Mouse (Mus musculus): Measurements from ENCODE around the gene Fap. TPM values are rescaled to one million over a fixed set of nuclear protein-coding genes. Genes with fewer than 3 reads are reported as not detected.

Fap gene
- 0.23 and 0.27 TPM in 2 replicates for polyA plus RNA-seq (2012; rRNA removed)

DNA sequence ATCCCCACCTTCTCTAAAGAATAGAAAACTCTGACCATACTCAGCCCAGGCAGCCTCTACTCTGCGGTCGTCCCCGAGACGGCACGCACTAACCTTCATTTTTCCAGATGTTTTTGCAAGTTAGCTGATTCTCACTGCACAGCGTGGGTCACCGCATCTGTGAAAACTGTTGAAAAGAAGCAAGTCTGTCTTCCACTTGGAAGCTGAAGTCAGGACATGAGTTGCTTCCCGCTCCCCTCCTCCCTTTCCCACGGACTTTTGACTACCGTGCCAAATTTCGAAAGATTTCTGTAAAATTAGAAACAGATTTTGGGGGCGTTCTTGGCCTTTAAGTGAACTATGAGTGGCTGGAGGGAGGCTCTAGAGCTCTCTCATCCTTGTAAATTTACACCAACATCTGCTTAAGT, at the start of gene Fap:
Gene Fap (minus strand): TSS at position 323 of the 407 bp plus-strand sequence.
- Histone ChIP-seq H3K4me3 (ENCODE audit: low read depth, low read length) (peak within 1 kb of the TSS; percentile 42), H3K27ac (ENCODE audit: insufficient read depth, low read depth, low read length) (no peak within 1 kb of the TSS), H3K27me3 (ENCODE audit: control insufficient read depth, insufficient read depth, low read length) (no peaks in the 10 kb centered on the region), H3K4me1 (ENCODE audit: control insufficient read depth, insufficient read depth, insufficient read length, low read length) (no peaks in the 10 kb centered on the region), H3K36me3 (ENCODE audit: control insufficient read depth, insufficient read depth, low read length) (no peaks in the 10 kb centered on the region)
- TF ChIP-seq POLR2A (IDR thresholded peaks at IDR 0.05; ENCODE audit: low read depth, low read length), result no peak
- TF ChIP-seq CTCF (IDR thresholded peaks at IDR 0.05; ENCODE audit: extremely low read depth, insufficient read length, insufficient replicate concordance, low read depth, low read length), result no peak
- 62% methylated on average over 12 of the region's 12 CpGs for WGBS

DNA sequence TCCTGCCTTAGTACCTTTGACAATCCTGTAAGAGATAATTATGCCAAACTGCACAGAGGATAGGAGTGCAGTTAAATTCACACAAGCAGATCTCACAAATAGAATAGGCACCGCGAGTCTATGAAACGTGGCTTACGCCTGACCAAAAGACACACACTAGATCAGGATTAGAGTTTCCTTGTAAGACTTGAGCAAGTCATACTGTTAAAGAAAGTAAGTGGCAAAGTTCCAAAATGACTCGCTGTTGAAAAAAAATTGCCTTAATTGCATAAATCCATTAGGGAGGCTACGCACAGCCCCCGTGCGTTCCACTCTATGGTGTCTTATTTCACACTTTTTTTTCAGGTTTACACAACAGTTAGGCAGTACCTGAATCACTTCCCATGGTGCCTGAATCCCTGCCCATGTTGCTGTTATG, 49.2 kb upstream of the Fap start:
- 85% methylated on average over 8 of the region's 8 CpGs for WGBS
- TF ChIP-seq POLR2A (IDR thresholded peaks at IDR 0.05; ENCODE audit: low read depth, low read length) (no peak), CTCF (IDR thresholded peaks at IDR 0.05; ENCODE audit: extremely low read depth, insufficient read length, insufficient replicate concordance, low read depth, low read length) (no peak)
- H3K27ac ChIP-seq (ENCODE audit: insufficient read depth, low read depth, low read length), result no peak overlapping the region
- peaks cover 27% of the 10 kb centered on the region for H3K36me3 ChIP-seq (ENCODE audit: control insufficient read depth, insufficient read depth, low read length)
- no peak overlapping the region for H3K4me3 ChIP-seq (ENCODE audit: low read depth, low read length)
- H3K4me1 ChIP-seq (ENCODE audit: control insufficient read depth, insufficient read depth, insufficient read length, low read length), result no peaks in the 10 kb centered on the region
- H3K27me3 ChIP-seq (ENCODE audit: control insufficient read depth, insufficient read depth, low read length), result no peaks in the 10 kb centered on the region

DNA sequence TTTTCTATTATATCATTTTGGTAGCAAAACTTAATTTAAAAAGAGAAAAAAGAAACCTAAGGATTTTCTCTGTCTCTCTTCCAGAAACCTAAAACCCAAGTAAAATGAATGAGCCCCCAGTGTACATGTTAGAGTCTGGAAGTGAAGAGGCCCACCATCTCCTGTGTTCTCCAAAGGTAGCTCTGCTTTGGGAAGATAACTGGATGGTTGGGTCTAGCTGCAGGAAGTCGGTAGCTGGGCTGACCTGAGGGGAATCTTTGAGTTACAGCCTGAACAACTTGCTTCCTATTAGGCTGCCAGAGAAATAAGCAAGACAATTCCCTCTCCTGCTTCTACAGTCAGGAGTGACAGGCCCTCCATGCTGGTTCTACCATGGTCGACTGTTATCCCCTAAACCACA, 45.8 kb upstream of the Fap start:
- Histone ChIP-seq H3K27me3 (ENCODE audit: control insufficient read depth, insufficient read depth, low read length) (no peaks in the 10 kb centered on the region), H3K4me3 (ENCODE audit: low read depth, low read length) (no peak overlapping the region), H3K36me3 (ENCODE audit: control insufficient read depth, insufficient read depth, low read length) (peaks cover 33% of the 10 kb centered on the region), H3K27ac (ENCODE audit: insufficient read depth, low read depth, low read length) (no peak overlapping the region), H3K4me1 (ENCODE audit: control insufficient read depth, insufficient read depth, insufficient read length, low read length) (no peaks in the 10 kb centered on the region)
- 70% methylated on average over 2 of the region's 2 CpGs for WGBS
- TF ChIP-seq POLR2A (IDR thresholded peaks at IDR 0.05; ENCODE audit: low read depth, low read length) (no peak), CTCF (IDR thresholded peaks at IDR 0.05; ENCODE audit: extremely low read depth, insufficient read length, insufficient replicate concordance, low read depth, low read length) (no peak)

DNA sequence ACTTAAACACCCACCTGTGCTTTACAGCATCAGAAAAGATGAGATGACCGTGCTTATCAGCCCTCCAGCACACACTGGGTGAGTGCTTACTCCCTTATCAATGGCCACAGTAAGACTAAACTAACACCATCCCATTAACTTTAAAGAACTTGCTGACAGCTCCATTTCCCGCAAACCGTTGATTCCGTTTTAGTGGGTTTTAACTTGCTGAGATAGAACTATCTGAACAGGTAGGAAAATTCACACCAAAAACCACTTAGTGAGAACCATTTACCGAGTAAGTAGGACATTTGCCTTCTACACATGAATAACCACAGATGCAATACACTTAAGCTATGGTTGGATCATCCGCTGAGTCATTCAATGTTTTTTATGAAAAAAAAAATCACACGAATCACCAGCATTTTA, 45.1 kb upstream of the Fap start:
- WGBS, result 78% methylated on average over 7 of the region's 7 CpGs
- H3K27me3 ChIP-seq (ENCODE audit: control insufficient read depth, insufficient read depth, low read length), result no peaks in the 10 kb centered on the region
- no peaks in the 10 kb centered on the region for H3K4me1 ChIP-seq (ENCODE audit: control insufficient read depth, insufficient read depth, insufficient read length, low read length)
- peaks cover 37% of the 10 kb centered on the region for H3K36me3 ChIP-seq (ENCODE audit: control insufficient read depth, insufficient read depth, low read length)
- H3K4me3 ChIP-seq (ENCODE audit: low read depth, low read length), result no peak overlapping the region
- TF ChIP-seq CTCF (IDR thresholded peaks at IDR 0.05; ENCODE audit: extremely low read depth, insufficient read length, insufficient replicate concordance, low read depth, low read length), result no peak
- TF ChIP-seq POLR2A (IDR thresholded peaks at IDR 0.05; ENCODE audit: low read depth, low read length), result no peak
- no peak overlapping the region for H3K27ac ChIP-seq (ENCODE audit: insufficient read depth, low read depth, low read length)

DNA sequence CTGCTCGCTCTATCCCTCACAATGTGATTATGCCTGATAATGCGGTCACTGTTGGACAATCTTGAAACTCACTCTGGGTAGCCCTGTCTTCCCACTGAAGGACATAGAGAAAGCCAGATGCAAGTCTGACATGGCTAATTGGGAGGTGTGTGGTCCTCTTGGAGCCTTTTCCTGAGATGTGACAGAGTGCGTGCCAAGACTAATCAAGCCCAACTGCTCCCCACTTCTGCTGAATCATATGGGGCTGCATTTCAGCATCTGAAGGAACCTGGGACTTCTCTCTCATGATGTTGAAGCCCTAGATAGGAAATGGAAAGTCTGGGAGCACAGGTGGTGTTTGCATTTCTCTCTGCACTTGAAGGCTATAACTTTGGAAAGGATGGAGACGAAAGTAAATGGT, 39.3 kb upstream of the Fap start:
- TF ChIP-seq CTCF (IDR thresholded peaks at IDR 0.05; ENCODE audit: extremely low read depth, insufficient read length, insufficient replicate concordance, low read depth, low read length) (no peak), POLR2A (IDR thresholded peaks at IDR 0.05; ENCODE audit: low read depth, low read length) (no peak)
- H3K27me3 ChIP-seq (ENCODE audit: control insufficient read depth, insufficient read depth, low read length), result no peaks in the 10 kb centered on the region
- H3K4me1 ChIP-seq (ENCODE audit: control insufficient read depth, insufficient read depth, insufficient read length, low read length), result no peaks in the 10 kb centered on the region
- no peak overlapping the region for H3K27ac ChIP-seq (ENCODE audit: insufficient read depth, low read depth, low read length)
- WGBS, result 96% methylated on average over 4 of the region's 4 CpGs
- peaks cover 47% of the 10 kb centered on the region for H3K36me3 ChIP-seq (ENCODE audit: control insufficient read depth, insufficient read depth, low read length)
- H3K4me3 ChIP-seq (ENCODE audit: low read depth, low read length), result no peak overlapping the region

DNA sequence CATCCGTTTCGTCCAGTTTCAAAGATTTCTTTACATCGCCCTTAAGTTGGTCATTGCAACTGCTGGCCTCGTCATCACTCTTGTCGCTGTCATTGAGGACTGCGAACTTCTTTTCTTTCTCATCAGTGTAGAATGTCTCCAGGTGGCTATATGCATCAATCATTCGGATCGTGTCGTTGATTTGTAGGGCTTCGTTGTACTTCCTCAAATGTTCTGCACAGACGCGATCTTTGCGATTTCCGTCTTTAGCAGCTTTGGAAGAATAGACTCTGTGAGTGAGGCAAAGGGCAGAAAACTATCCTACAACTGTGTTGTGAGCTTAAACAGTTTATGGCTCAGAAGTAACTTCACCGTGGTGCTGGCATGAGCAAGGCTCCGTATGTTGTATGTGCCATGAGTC, 32.3 kb upstream of the Fap start:
- no peaks in the 10 kb centered on the region for H3K27me3 ChIP-seq (ENCODE audit: control insufficient read depth, insufficient read depth, low read length)
- TF ChIP-seq CTCF (IDR thresholded peaks at IDR 0.05; ENCODE audit: extremely low read depth, insufficient read length, insufficient replicate concordance, low read depth, low read length), result no peak
- TF ChIP-seq POLR2A (IDR thresholded peaks at IDR 0.05; ENCODE audit: low read depth, low read length), result no peak
- H3K27ac ChIP-seq (ENCODE audit: insufficient read depth, low read depth, low read length), result no peak overlapping the region
- peaks cover 55% of the 10 kb centered on the region for H3K36me3 ChIP-seq (ENCODE audit: control insufficient read depth, insufficient read depth, low read length)
- no peak overlapping the region for H3K4me3 ChIP-seq (ENCODE audit: low read depth, low read length)
- H3K4me1 ChIP-seq (ENCODE audit: control insufficient read depth, insufficient read depth, insufficient read length, low read length), result no peaks in the 10 kb centered on the region
- WGBS, result 91% methylated on average over 16 of the region's 16 CpGs

DNA sequence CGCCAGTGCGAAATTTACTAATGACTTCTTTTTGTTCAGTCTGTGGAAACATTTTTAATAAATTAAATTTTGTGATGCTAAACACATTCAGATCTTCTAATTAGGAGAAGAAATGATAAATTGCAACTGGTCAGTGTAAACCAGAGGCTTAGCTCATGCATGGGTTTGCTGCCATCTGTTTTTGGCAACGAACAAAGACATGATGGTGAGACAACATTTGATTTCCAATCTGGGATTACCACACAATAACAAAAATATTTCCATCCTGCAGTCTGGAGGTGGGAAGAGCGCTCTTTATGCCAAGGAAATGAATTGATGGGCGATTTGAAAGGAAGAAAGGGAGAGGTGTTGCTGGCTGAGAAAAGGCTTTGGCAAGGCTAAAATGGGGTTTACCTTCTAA, 29.7 kb upstream of the Fap start:
- WGBS, result 91% methylated on average over 5 of the region's 5 CpGs
- Histone ChIP-seq H3K4me1 (ENCODE audit: control insufficient read depth, insufficient read depth, insufficient read length, low read length) (no peaks in the 10 kb centered on the region), H3K36me3 (ENCODE audit: control insufficient read depth, insufficient read depth, low read length) (peaks cover 53% of the 10 kb centered on the region), H3K4me3 (ENCODE audit: low read depth, low read length) (no peak overlapping the region), H3K27me3 (ENCODE audit: control insufficient read depth, insufficient read depth, low read length) (no peaks in the 10 kb centered on the region), H3K27ac (ENCODE audit: insufficient read depth, low read depth, low read length) (no peak overlapping the region)
- TF ChIP-seq POLR2A (IDR thresholded peaks at IDR 0.05; ENCODE audit: low read depth, low read length), result no peak
- no peak for TF ChIP-seq CTCF (IDR thresholded peaks at IDR 0.05; ENCODE audit: extremely low read depth, insufficient read length, insufficient replicate concordance, low read depth, low read length)

DNA sequence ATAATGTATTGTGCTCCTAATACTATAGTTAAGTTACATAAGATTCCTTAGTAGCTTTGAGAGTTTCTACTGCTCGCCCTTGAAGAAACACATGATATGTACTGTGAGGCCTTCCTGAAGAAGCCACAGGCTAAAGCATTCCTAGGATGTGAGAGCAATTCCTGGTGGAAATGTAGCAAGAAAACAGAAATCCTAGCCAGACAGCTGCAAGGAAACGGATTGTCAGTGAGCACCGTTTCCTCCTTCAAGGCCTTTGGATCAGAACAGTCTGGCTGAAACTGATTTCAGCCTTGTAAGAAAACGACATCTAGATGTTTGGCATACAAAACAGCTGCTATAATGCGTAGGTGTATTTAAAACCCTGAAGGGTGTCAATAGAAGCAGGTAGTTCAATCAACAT, 22.7 kb upstream of the Fap start:
- peaks cover 26% of the 10 kb centered on the region for H3K36me3 ChIP-seq (ENCODE audit: control insufficient read depth, insufficient read depth, low read length)
- TF ChIP-seq POLR2A (IDR thresholded peaks at IDR 0.05; ENCODE audit: low read depth, low read length), result no peak
- TF ChIP-seq CTCF (IDR thresholded peaks at IDR 0.05; ENCODE audit: extremely low read depth, insufficient read length, insufficient replicate concordance, low read depth, low read length), result no peak

More for the DNA sequence above, 22.7 kb upstream of the Fap start:
- Histone ChIP-seq H3K4me1 (ENCODE audit: control insufficient read depth, insufficient read depth, insufficient read length, low read length) (no peaks in the 10 kb centered on the region), H3K27me3 (ENCODE audit: control insufficient read depth, insufficient read depth, low read length) (no peaks in the 10 kb centered on the region), H3K27ac (ENCODE audit: insufficient read depth, low read depth, low read length) (no peak overlapping the region), H3K4me3 (ENCODE audit: low read depth, low read length) (no peak overlapping the region)
- WGBS, result 87% methylated on average over 5 of the region's 5 CpGs
